Mouse (Mus musculus): ENCODE measurements around the gene H2al2a. TPM values are rescaled to one million over a fixed set of nuclear protein-coding genes. Genes with fewer than 3 reads are reported as not detected.
"Not testable (repeated sequence)": the region's sequence is repeated elsewhere in the genome, so short reads cannot be mapped to it uniquely, and the experiment has no call there.

Gene H2al2a
- polyA plus RNA-seq, 2 experiments: not detected

DNA sequence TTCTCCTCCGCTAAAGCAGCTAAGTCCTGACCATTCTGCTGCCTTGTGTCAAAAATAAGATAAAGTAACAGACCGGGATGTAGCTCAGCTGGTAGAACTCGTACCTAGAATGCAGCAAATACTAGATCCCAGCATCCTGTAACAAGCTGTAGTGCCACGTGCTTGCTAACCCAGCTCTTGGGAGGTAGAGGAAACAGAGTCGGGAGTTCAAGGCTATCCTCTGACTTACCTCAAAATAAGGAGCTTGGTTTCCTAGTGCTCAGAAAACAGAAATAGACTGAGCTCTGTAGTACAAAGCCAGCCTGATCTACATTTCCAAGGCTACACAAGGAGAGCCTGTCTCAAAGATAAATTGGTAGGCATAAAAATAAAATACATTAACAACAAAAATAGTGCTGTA is 23.5 kb downstream of the H2al2a start:
- Histone ChIP-seq H3K4me3 (ENCODE audit: insufficient read depth in 1 of 2, low read depth in 2 of 2, low read length in 2 of 2) (no peak overlapping the region), H3K36me3 (replicated peaks; ENCODE audit: control insufficient read depth, insufficient read depth, low read depth) (no peaks in the 10 kb centered on the region), H3K27ac (no peak overlapping the region), H3K9ac (replicated peaks) (no peak overlapping the region), H3K4me2 (ENCODE audit: low read depth) (no peak overlapping the region), H3K27me3 (ENCODE audit: control insufficient read depth, insufficient read depth, low read length) (no peaks in the 10 kb centered on the region), H3K4me1 (replicated peaks; ENCODE audit: control insufficient read depth in 2 of 2, insufficient read depth in 2 of 2, low read length in 1 of 2) (no peaks in the 10 kb centered on the region), H3K9me3 (ENCODE audit: control insufficient read depth, low read length) (no peaks in the 10 kb centered on the region)
- no peak for ATAC-seq (ENCODE audit: insufficient read depth)
- 53% methylated on average over 5 of the region's 5 CpGs for WGBS (ENCODE audit: insufficient replicate concordance)
- TF ChIP-seq EP300 (IDR thresholded peaks at IDR 0.05; ENCODE audit: low read depth): no peak
- no peak for TF ChIP-seq CTCF (IDR thresholded peaks at IDR 0.05; ENCODE audit: low read depth)
- no peak for DNase-seq (ENCODE audit: low read depth in 3 of 3, low spot score in 3 of 3)

DNA sequence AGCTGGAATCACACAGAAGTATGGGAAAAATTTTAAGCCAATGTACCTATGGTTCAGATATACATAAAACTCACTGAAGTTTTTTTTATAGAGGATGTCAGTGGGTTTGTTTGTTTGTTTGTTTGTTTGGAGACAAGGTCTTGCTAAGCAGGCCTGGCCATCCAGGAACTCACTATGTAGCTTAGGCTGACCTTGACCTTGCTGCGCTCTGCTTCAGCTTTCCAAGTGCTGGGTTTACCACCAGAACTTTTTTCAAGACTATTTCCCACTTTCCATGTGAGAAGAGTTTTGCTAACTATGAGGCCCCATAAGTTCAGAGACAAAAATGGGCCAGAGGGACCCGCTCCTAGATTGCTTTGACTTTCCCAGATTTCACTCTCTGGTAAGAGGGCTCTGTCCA is 23.9 kb downstream of the H2al2a start:
- Histone ChIP-seq H3K4me3 (ENCODE audit: insufficient read depth in 1 of 2, low read depth in 2 of 2, low read length in 2 of 2) (no peak overlapping the region), H3K9me3 (ENCODE audit: control insufficient read depth, low read length) (no peaks in the 10 kb centered on the region), H3K4me1 (replicated peaks; ENCODE audit: control insufficient read depth in 2 of 2, insufficient read depth in 2 of 2, low read length in 1 of 2) (no peaks in the 10 kb centered on the region), H3K9ac (replicated peaks) (no peak overlapping the region), H3K27me3 (ENCODE audit: control insufficient read depth, insufficient read depth, low read length) (no peaks in the 10 kb centered on the region), H3K4me2 (ENCODE audit: low read depth) (no peak overlapping the region), H3K27ac (no peak overlapping the region), H3K36me3 (replicated peaks; ENCODE audit: control insufficient read depth, insufficient read depth, low read depth) (no peaks in the 10 kb centered on the region)
- DNase-seq (ENCODE audit: low read depth in 3 of 3, low spot score in 3 of 3) (no peak), ATAC-seq (ENCODE audit: insufficient read depth) (no peak)
- TF ChIP-seq EP300 (IDR thresholded peaks at IDR 0.05; ENCODE audit: low read depth) (no peak), CTCF (IDR thresholded peaks at IDR 0.05; ENCODE audit: low read depth) (no peak)
- 71% methylated on average over 2 of the region's 2 CpGs for WGBS (ENCODE audit: insufficient replicate concordance)

GRCm38 (mm10) chr2:17971407-17971806 is 25.4 kb downstream of the H2al2a start:
- WGBS (ENCODE audit: insufficient replicate concordance): 61% methylated on average over 6 of the region's 6 CpGs
- H3K36me3 ChIP-seq (replicated peaks; ENCODE audit: control insufficient read depth, insufficient read depth, low read depth): no peaks in the 10 kb centered on the region
- DNase-seq (ENCODE audit: low read depth in 3 of 3, low spot score in 3 of 3) (no peak), ATAC-seq (ENCODE audit: insufficient read depth) (no peak)
- H3K9me3 ChIP-seq (ENCODE audit: control insufficient read depth, low read length): no peaks in the 10 kb centered on the region
- H3K27me3 ChIP-seq (ENCODE audit: control insufficient read depth, insufficient read depth, low read length): no peaks in the 10 kb centered on the region
- no peak overlapping the region for H3K4me3 ChIP-seq (ENCODE audit: insufficient read depth in 1 of 2, low read depth in 2 of 2, low read length in 2 of 2)
- no peak overlapping the region for H3K27ac ChIP-seq
- TF ChIP-seq CTCF (IDR thresholded peaks at IDR 0.05; ENCODE audit: low read depth) (no peak), EP300 (IDR thresholded peaks at IDR 0.05; ENCODE audit: low read depth) (no peak)
- H3K4me2 ChIP-seq (ENCODE audit: low read depth): no peak overlapping the region
- H3K9ac ChIP-seq (replicated peaks): no peak overlapping the region
- H3K4me1 ChIP-seq (replicated peaks; ENCODE audit: control insufficient read depth in 2 of 2, insufficient read depth in 2 of 2, low read length in 1 of 2): no peaks in the 10 kb centered on the region

DNA sequence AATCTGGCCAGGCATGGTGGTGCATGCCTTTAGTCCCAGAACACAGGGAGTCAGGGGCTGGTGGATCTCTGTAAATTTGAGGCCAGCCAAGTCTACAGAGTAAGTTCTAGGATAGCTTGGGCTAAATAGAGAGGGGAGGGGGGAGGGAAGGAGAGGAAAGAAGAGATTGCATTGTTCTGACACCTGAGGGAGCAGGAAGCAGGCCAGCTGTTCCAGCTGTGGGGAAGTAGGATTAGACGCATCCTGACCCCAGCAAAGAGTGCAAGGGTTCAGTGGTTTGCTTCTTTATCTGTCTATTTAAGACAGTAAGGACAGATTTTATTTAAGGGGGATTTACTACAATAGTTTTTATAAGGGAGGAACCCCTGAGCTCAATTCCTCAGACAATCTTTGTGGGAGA is 26.1 kb downstream of the H2al2a start:
- ATAC-seq (ENCODE audit: insufficient read depth): no peak
- Histone ChIP-seq H3K4me3 (ENCODE audit: insufficient read depth in 1 of 2, low read depth in 2 of 2, low read length in 2 of 2) (no peak overlapping the region), H3K4me2 (ENCODE audit: low read depth) (no peak overlapping the region), H3K4me1 (replicated peaks; ENCODE audit: control insufficient read depth in 2 of 2, insufficient read depth in 2 of 2, low read length in 1 of 2) (no peaks in the 10 kb centered on the region), H3K27ac (no peak overlapping the region), H3K9me3 (ENCODE audit: control insufficient read depth, low read length) (no peaks in the 10 kb centered on the region), H3K27me3 (ENCODE audit: control insufficient read depth, insufficient read depth, low read length) (no peaks in the 10 kb centered on the region), H3K9ac (replicated peaks) (no peak overlapping the region), H3K36me3 (replicated peaks; ENCODE audit: control insufficient read depth, insufficient read depth, low read depth) (no peaks in the 10 kb centered on the region)
- TF ChIP-seq CTCF (IDR thresholded peaks at IDR 0.05; ENCODE audit: low read depth) (no peak), EP300 (IDR thresholded peaks at IDR 0.05; ENCODE audit: low read depth) (no peak)
- 28% methylated on average over 1 of the region's 1 CpGs for WGBS (ENCODE audit: insufficient replicate concordance)
- no peak for DNase-seq (ENCODE audit: low read depth in 3 of 3, low spot score in 3 of 3)

DNA sequence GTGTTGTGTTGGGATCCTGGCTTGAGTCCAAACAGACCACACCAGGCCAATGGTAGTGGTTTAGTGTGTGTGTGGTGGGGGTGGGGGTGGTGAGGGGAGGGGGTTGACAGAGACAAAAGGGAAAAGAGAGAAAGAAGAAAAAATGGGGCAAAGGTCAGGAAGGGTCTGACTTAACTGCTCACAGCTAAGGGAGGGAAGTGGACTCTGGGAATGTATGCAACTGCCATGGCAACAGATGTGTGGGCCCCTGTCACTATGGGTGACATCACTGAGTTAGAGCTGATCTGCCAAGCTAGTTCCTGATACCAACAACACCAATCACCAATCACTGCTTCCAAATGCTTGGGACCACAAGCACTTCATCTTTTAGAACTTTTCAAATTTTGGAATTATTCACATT is 26.6 kb downstream of the H2al2a start:
- no peak for DNase-seq (ENCODE audit: low read depth in 3 of 3, low spot score in 3 of 3)
- H3K27ac ChIP-seq: no peak overlapping the region
- TF ChIP-seq CTCF (IDR thresholded peaks at IDR 0.05; ENCODE audit: low read depth) (no peak), EP300 (IDR thresholded peaks at IDR 0.05; ENCODE audit: low read depth) (no peak)
- no peaks in the 10 kb centered on the region for H3K9me3 ChIP-seq (ENCODE audit: control insufficient read depth, low read length)
- ATAC-seq (ENCODE audit: insufficient read depth): no peak
- no peaks in the 10 kb centered on the region for H3K4me1 ChIP-seq (replicated peaks; ENCODE audit: control insufficient read depth in 2 of 2, insufficient read depth in 2 of 2, low read length in 1 of 2)
- no peak overlapping the region for H3K9ac ChIP-seq (replicated peaks)
- no peaks in the 10 kb centered on the region for H3K36me3 ChIP-seq (replicated peaks; ENCODE audit: control insufficient read depth, insufficient read depth, low read depth)
- H3K27me3 ChIP-seq (ENCODE audit: control insufficient read depth, insufficient read depth, low read length): no peaks in the 10 kb centered on the region
- no peak overlapping the region for H3K4me2 ChIP-seq (ENCODE audit: low read depth)
- no peak overlapping the region for H3K4me3 ChIP-seq (ENCODE audit: insufficient read depth in 1 of 2, low read depth in 2 of 2, low read length in 2 of 2)

DNA sequence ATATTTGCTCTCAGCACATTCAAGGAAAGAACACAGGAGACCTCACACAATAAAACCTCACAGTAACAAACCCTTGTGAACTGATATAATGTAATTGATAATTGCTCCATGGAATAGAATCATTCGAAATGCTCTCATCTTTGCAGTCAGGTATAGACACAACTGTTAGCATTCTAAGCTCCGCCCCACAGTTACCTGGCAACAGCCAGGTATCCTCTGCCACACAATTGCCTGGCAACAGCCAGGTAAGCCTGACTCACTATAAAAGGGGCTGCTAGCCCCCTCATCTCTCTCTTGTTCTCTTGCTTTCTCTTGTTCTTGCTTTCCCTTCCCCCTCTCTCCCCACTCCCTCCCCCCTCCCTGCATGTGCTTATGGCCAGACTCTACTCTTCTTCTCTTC is 28.2 kb downstream of the H2al2a start:
- DNase-seq (ENCODE audit: low read depth in 3 of 3, low spot score in 3 of 3) (no peak), ATAC-seq (ENCODE audit: insufficient read depth) (no peak)
- no peak overlapping the region for H3K27ac ChIP-seq
- 70% methylated on average over 2 of the region's 2 CpGs for WGBS (ENCODE audit: insufficient replicate concordance)
- no peaks in the 10 kb centered on the region for H3K27me3 ChIP-seq (ENCODE audit: control insufficient read depth, insufficient read depth, low read length)
- H3K4me1 ChIP-seq (replicated peaks; ENCODE audit: control insufficient read depth in 2 of 2, insufficient read depth in 2 of 2, low read length in 1 of 2): no peaks in the 10 kb centered on the region
- H3K4me2 ChIP-seq (ENCODE audit: low read depth): no peak overlapping the region
- H3K36me3 ChIP-seq (replicated peaks; ENCODE audit: control insufficient read depth, insufficient read depth, low read depth): no peaks in the 10 kb centered on the region
- no peak overlapping the region for H3K9ac ChIP-seq (replicated peaks)
- no peak overlapping the region for H3K4me3 ChIP-seq (ENCODE audit: insufficient read depth in 1 of 2, low read depth in 2 of 2, low read length in 2 of 2)
- no peaks in the 10 kb centered on the region for H3K9me3 ChIP-seq (ENCODE audit: control insufficient read depth, low read length)
- TF ChIP-seq CTCF (IDR thresholded peaks at IDR 0.05; ENCODE audit: low read depth): no peak
- no peak for TF ChIP-seq EP300 (IDR thresholded peaks at IDR 0.05; ENCODE audit: low read depth)

DNA sequence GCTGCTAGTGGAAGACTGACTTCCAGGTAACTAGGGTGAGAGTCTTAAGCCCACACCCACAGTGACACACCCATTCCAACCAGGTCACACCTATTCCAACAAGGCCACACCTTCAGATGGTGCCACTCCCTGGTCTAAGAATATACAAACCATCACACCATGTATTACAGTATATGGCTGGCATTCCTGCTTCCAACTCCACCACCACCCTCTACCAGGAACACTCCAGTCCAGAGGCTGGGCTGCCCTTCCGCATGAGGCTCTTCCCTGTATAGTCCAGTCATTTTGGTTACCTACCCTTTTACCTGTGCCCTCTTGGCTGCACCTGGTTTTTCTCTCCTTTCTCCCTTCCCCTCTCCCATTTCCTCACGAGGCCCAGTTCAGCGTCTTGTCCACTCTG is 28.7 kb downstream of the H2al2a start:
- not testable (repeated sequence) for H3K36me3 ChIP-seq (replicated peaks; ENCODE audit: control insufficient read depth, insufficient read depth, low read depth); ATAC-seq (ENCODE audit: insufficient read depth)

More for the DNA sequence above, 28.7 kb downstream of the H2al2a start:
- H3K27me3 ChIP-seq (ENCODE audit: control insufficient read depth, insufficient read depth, low read length); H3K4me3 ChIP-seq (ENCODE audit: insufficient read depth in 1 of 2, low read depth in 2 of 2, low read length in 2 of 2); H3K27ac ChIP-seq; H3K4me2 ChIP-seq (ENCODE audit: low read depth); DNase-seq (ENCODE audit: low read depth in 3 of 3, low spot score in 3 of 3); H3K9ac ChIP-seq (replicated peaks); H3K4me1 ChIP-seq (replicated peaks; ENCODE audit: control insufficient read depth in 2 of 2, insufficient read depth in 2 of 2, low read length in 1 of 2); H3K9me3 ChIP-seq (ENCODE audit: control insufficient read depth, low read length): not testable (repeated sequence)
- WGBS (ENCODE audit: insufficient replicate concordance): 63% methylated on average over 3 of the region's 3 CpGs
